Mouse (Mus musculus) ES-CJ7 (cell line): ENCODE results near the gene Rpl13a.
A peak's percentile ranks its signal among the peaks of the same experiment; 100 is the strongest.

Source experiments
- DNase-seq: peaks from one replicate; pipeline ENCODE4 v3.0.0; 2011; ENCODE audit warnings: low read depth, low spot score

Gene Rpl13a

DNA sequence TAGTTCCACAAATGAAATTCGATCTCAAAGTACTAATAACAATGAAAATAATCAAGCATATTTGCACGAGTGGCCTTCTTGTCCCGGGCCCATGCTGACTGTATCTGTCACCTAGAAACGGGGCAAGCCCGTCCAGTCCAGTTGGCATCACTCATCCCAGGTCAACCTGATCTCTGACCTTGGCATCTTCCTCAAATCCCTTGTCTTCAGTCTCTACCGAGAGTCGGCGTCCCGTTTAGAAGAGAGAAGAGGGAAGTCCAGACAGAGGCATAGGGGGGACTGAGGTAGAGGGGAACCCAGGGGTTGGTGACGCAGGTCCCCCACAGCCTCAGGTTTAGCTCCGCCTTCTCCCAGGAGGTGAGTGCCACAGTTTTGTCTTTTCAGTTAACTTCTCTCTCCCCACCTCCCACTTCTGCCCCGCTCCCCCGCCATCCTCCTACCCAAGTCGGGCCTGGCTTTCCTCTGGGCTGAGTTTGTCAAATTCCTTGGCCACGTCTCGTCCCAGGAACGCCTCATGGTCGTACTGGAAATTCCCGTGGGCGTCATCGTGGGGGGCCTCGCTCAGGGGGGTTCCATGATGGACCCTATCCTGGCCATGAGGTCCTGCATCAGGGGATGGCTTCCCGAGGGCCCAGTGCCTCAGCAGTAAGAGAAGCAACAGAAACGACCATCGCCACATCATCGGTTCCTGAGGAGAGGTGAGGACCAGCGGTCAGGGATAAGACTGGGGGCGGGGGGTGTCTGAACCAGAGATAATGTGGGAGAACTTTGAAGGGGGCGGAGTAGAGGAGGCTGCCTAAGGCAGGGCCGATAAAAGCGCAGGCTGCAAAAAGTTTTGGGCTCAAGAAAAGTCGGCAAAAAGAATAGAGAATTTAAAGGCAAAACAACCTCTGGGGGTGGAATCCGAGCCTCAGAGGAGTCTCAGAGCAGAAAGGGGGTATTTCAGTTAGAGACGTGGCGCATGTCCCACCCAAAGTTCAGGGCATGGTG is 37.3 kb downstream of the Rpl13a start:
- no peak for DNase-seq

DNA sequence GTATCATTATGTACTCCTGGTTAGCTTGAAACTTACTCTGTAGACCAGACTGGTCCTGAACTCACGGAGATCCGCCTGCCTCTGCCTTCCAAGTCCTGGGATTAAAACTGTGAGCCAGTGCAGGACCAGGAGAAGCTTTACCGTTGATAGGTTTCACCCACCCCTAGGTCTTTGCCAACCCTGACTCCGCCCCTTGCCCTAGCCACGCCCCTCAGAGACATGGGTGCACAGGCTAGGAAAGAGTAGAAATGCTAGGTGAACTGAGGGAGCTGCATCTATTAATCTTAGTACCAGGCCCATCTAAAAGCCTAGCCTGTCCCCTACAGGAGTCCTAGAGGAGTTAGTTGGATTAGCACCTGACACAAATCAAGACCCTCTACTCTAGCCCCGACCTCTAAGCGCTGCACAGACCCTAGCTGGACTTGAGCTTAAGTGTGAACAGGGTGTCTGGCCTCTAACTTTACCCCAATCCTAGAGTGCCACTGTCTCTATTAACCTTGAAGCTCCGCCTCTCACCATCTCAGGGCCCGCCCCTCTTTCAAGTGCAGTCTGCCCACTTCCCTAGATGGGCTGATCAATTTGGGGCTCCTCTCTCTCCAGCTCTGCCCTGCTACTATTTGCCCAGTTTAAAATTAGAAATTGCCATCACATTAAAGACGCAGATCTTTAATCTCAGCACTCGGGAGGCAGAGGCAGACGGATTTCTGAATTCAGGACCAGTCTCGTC is 38.1 kb downstream of the Rpl13a start:
- DNase-seq, result peak; percentile 32

DNA sequence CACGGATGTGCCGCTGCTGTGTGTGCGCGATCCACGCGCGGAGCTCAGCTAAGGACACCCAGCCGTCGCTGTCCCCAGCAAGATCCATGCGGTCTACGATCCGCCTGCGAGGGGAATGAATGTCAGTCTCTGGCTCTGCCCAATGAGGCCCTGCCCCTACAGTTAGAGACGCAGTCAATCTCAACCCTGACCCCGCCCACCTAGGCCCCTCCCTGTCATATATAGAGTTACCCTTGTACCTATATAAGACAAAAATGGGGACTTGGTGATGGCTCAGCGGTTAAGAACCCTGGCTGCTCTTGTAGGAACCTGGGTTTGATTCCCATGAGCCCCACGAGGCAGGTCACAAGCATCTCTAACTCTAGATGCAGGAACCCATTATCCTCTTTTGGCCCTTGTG is 40.0 kb downstream of the Rpl13a start:
- no peak for DNase-seq

DNA sequence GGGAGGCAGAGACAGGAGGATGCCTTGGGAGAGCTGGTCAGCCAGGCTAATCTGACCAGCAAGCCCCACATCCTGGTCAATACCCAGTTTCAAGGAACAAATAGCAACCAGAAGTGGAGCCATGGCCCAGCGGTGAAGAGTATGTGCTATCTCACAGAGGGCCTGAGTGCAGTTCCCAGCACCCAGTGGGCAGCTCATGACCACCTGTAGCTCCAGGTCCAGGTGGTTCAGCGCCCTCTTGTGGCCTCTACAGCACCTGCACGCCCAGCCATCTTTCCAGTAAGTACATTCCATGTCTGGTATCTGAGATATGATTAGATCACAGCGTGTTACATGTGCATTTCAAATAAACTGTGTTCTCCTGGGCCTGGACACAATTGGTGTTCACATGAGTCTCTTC is 42.5 kb downstream of the Rpl13a start:
- DNase-seq, result no peak

DNA sequence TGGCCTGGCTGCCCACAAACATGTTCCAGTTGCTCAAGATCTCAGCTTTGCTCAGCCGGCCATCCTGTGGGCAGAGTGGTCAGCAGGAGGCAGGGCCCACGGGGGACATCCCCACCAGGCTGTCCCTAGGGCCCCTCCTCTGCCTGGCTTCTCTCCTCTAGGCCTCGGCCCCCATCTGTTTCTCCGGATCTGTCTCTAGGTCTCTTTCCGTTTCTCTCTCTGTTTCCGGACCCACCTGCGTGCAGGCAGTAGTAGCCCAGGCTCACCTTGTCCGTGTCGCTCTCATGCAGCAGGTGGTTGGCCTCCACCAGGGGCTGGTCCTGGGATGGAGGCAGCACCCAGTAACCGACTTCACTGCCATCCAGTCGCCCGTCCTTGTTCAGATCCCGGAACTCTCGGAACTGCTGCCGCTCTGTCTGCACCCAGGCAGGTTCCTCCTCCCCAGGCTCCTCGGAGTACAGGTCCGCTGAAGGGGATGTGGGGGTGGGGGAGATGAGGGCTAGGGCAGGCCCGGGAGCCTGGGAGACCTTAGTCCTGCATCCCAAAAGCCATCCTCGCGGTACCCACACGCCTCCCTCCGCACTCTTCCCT is 45.2 kb downstream of the Rpl13a start:
- no peak for DNase-seq

DNA sequence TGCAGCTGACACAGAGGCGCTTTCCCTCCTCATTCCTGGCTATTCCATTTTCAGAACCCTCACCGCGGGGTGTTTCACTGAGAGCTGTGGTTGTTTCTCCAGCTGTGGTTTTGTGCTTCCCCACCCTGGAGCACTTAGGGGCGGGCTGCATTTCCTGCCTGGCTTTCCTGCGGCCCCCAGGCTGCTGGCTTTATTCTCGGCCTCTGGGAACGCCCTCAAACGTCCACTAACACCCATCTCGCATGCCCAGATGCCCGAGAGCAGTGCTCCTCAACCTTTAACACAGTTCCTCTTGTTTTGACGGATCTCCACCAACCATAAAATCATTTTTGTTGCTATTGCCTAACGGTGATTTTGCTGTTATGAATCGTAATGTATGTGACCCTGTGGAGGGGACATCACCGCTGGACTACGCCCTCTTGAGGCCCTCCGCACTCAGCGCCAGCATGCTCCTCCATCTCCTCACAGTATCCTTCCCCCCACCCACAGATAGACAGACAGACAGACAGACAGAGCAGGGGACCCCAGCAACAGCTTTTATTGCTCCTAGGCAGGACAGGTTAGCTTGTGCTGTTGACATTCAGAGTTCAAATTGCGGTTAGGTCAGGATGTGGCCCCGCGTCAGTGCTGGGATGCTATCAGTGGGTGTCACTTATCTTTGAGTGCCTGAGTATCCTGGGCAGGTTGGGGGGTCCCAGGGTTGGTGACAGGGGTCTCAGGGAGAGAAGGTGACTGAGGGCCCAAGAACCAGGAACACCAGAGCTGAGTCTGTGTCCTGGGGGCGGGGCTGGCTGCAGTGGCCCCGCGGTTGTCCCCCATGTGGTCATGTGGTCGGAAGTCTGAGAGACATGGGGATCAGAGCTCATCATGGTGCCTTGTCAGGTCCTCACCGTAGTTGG is 45.9 kb downstream of the Rpl13a start:
- peak; percentile 63 for DNase-seq

DNA sequence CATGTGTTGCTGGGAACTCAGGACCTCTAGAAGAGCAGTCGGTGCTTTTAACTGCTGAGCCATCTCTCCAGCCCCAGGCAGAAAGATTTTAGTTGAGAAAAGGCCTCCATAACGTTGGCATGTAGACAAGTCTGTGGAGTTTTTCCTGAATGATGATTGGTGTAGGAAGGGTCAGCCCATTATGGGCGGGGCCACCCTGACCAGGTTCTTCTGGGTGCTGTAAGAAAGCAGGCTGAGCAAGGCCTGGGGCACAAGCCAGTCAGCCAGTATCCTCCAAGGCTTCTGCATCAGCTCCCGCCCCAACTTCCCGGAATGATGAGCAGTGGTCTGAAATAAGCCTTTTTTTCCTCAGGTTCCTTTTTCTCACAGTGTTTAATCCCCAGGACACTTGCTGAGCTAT is 47.5 kb downstream of the Rpl13a start:
- DNase-seq, result peak; percentile 76

DNA sequence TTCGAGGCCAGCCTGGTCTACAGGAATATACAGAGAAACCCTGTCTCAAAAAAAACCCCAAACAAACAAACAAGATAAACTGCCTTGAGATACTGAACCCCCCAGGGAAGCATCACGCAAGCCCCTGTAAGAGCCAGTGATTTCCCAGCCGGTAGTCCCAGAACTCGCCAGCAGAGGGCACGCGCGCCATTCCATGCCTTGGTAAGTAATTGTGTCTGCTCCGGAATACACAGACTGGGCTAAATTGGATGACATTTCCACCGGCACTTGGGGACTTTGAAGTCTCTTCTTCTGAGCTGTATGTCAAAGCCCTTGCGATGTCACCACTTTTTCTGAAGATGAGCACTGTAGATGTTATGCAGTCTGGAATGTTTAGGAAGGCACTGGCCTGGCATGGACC is 48.7 kb downstream of the Rpl13a start:
- peak; percentile 92 for DNase-seq

DNA sequence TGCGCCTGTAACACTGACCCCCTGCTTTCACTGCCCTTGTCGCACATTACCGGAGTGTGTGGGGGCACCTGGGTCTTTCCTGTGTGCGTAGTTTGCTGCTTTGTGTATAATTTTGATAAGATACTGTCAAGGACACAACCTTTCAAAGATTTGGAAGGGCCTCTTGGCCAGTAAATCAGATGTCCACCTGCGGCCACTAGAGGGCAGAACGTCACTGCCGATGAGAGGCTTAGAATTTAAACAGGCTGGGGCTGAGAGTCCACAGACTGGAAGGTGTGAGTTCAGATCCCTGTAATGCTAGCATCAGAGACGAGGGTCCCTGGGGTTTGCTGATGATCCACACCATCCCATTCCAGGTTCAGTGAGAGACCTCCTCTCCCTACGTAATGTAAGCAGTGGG is 50.0 kb downstream of the Rpl13a start:
- DNase-seq, result peak; percentile 83

DNA sequence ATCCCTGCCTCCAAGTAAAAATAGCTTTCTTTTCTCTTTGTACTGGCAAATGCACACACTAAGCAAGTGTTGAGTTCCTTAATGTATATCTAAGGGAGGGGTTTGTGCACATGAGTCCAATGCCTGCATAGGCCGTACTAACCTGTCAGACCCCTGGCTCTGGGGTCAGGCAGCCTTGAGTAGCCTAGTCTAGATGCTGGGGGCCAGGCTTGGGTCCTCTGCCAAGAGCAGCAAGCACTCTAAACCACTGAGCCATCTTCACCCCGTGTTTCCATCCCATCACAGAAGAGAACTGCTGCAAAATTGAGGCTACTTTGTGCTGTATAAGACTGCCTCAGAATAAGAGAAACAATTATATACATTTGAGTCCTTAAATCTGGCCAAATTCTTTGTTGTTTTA is 50.7 kb downstream of the Rpl13a start:
- no peak for DNase-seq

DNA sequence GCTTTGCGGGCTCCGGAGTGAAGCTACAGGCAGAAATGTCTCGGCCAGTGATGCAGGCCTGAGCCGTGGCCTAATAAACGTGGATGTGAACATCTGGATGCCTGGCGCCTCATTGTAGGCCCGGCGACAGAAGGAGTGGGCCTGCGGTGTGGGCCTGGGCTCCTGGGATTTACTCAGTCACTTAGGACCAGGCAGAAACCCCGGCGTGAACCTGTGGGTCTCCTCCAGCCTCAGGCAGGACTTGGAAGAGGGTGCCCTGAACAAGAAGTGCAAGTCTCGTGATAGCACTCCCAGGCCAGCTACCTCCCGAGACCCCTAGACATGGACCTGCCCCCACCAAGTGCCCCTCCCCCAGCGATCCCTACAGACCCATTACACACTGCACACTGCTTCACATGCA is 51.2 kb downstream of the Rpl13a start:
- DNase-seq, result no peak

DNA sequence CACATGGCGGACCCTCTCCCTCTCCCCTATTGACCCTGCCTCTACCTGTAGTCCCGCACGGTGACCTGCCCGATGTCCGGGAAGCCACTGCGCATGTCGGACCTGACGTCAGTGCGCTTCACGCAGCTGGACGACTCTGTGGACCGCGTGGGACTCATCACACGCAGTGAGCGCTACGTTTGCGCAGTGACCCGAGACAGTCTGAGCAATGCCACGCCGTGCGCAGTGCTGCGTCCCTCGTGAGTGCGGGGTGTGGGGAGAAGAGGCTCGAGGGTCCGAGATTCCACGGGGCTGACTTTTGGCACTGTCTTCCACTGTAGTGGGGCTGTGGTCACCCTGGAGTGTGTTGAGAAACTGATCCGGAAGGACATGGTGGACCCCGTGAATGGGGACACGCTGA is 52.1 kb downstream of the Rpl13a start:
- no peak for DNase-seq
